Mouse (Mus musculus) spleen, adult 18-20 months (tissue): Measurements from ENCODE around the gene Iqschfp.
A peak's percentile ranks its signal among the peaks of the same experiment; 100 is the strongest.

Experiments used
- DNase-seq, 2 experiments: peaks; one replicate each; pipeline ENCODE4 v3.0.0; 2022; ENCODE audit warnings: mixed read lengths in 2 of 2

The Iqschfp gene

GRCm38 (mm10) chr3:68453719-68454455, 561.9 kb downstream of the Iqschfp start:
- DNase-seq = no peak

- DNase-seq = no peak
These were observed 574.6 kb downstream of the Iqschfp start for GRCm38 (mm10) chr3:68466643-68467042.

GRCm38 (mm10) chr3:68467941-68468687, 576.1 kb downstream of the Iqschfp start:
- no peak for DNase-seq

- no peak for DNase-seq
These were observed 577.6 kb downstream of the Iqschfp start for GRCm38 (mm10) chr3:68469643-68470042.

GRCm38 (mm10) chr3:68470061-68470460, 578.0 kb downstream of the Iqschfp start:
- no peak for DNase-seq

GRCm38 (mm10) chr3:68470622-68471021, 578.6 kb downstream of the Iqschfp start:
- DNase-seq = no peak

GRCm38 (mm10) chr3:68476336-68476735, 584.3 kb downstream of the Iqschfp start:
- no peak for DNase-seq

GRCm38 (mm10) chr3:68477478-68477877, 585.4 kb downstream of the Iqschfp start:
- no peak for DNase-seq

- no peak for DNase-seq
These were observed 587.2 kb downstream of the Iqschfp start for GRCm38 (mm10) chr3:68479266-68479665.

- no peak for DNase-seq
These were observed 591.5 kb downstream of the Iqschfp start for GRCm38 (mm10) chr3:68483517-68483916.

GRCm38 (mm10) chr3:68484021-68484420, 592.0 kb downstream of the Iqschfp start:
- DNase-seq = no peak

GRCm38 (mm10) chr3:68484561-68484960, 592.5 kb downstream of the Iqschfp start:
- no peak for DNase-seq

GRCm38 (mm10) chr3:68487621-68488020, 595.6 kb downstream of the Iqschfp start:
- no peak for DNase-seq

GRCm38 (mm10) chr3:68488316-68488715, 596.3 kb downstream of the Iqschfp start:
- no peak for DNase-seq

GRCm38 (mm10) chr3:68491516-68491915, 599.5 kb downstream of the Iqschfp start:
- DNase-seq = no peak

- no peak for DNase-seq
These were observed 600.0 kb downstream of the Iqschfp start for GRCm38 (mm10) chr3:68492066-68492465.

GRCm38 (mm10) chr3:68492513-68492912, 600.5 kb downstream of the Iqschfp start:
- no peak for DNase-seq

GRCm38 (mm10) chr3:68493170-68493585, 601.1 kb downstream of the Iqschfp start:
- DNase-seq = no peak

GRCm38 (mm10) chr3:68493586-68494295, 601.7 kb downstream of the Iqschfp start:
- peak; percentile 13 to 24 for DNase-seq

- peak in 1 of 2 experiments; percentile 5 for DNase-seq
These were observed 602.5 kb downstream of the Iqschfp start for GRCm38 (mm10) chr3:68494296-68495095.

GRCm38 (mm10) chr3:68495096-68495735, 603.2 kb downstream of the Iqschfp start:
- peak in 1 of 2 experiments; percentile 2 for DNase-seq

GRCm38 (mm10) chr3:68495736-68496242, 603.8 kb downstream of the Iqschfp start:
- no peak for DNase-seq
